Mouse (Mus musculus): ENCODE data around the gene Reep6. TPM values are rescaled to one million over a fixed set of nuclear protein-coding genes. Genes with fewer than 3 reads are reported as not detected.
"Not testable (repeated sequence)": the region's sequence is repeated elsewhere in the genome, so short reads cannot be mapped to it uniquely, and the experiment has no call there.

Gene Reep6
- total and polyA plus RNA-seq, 2 experiments: 112 to 384 TPM

DNA sequence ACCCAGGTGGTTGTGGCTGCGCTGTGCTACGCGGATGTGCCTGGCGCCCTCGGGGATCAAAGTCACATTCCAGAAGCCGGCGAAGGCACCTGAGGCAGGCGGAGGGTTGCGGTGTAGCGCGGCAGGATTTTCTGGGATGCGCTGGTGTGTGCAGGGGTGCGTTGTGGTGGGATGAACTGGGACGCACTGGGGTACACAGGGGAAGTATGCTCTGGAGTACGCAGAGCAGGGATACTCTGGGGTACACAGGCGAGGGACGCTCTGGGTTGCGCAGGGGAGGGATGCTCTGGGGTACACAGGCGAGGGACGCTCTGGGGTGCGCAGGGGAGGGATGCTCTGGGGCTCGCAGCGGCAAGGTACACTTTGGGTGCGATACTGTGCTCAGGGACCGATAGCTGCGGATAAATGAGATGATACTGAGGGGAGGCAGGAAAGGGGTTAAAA is 12.6 kb downstream of the Reep6 start:
- H3K4me1 ChIP-seq (ENCODE audit: control insufficient read depth, insufficient read depth, low read length): peaks cover 11% of the 10 kb centered on the region
- no peak overlapping the region; the same call in 1 of the 2 replicates for H3K4me3 ChIP-seq (ENCODE audit: insufficient read depth, low read depth, low read length)
- H3K79me2 ChIP-seq (ENCODE audit: control insufficient read depth, insufficient read depth, low read length): no peaks in the 10 kb centered on the region
- H3K36me3 ChIP-seq (ENCODE audit: control insufficient read depth, insufficient read depth, low read length): no peaks in the 10 kb centered on the region
- no peak overlapping the region for H3K9ac ChIP-seq (ENCODE audit: low read depth, low read length)
- TF ChIP-seq CTCF (IDR thresholded peaks at IDR 0.05; ENCODE audit: low read depth, low read length) (no peak), POLR2A (IDR thresholded peaks at IDR 0.05; ENCODE audit: extremely low read depth, insufficient read depth, low read length) (no peak)
- 9% methylated on average over 26 of the region's 26 CpGs for WGBS
- no peaks in the 10 kb centered on the region; the same call in 1 of the 2 replicates for H3K27me3 ChIP-seq (ENCODE audit: control insufficient read depth, insufficient read depth, low read length)
- no peak overlapping the region for H3K27ac ChIP-seq (replicated peaks; ENCODE audit: insufficient read depth, low read depth, low read length)
- no peak for DNase-seq (ENCODE audit: extremely low read depth, low read depth, low spot score)

DNA sequence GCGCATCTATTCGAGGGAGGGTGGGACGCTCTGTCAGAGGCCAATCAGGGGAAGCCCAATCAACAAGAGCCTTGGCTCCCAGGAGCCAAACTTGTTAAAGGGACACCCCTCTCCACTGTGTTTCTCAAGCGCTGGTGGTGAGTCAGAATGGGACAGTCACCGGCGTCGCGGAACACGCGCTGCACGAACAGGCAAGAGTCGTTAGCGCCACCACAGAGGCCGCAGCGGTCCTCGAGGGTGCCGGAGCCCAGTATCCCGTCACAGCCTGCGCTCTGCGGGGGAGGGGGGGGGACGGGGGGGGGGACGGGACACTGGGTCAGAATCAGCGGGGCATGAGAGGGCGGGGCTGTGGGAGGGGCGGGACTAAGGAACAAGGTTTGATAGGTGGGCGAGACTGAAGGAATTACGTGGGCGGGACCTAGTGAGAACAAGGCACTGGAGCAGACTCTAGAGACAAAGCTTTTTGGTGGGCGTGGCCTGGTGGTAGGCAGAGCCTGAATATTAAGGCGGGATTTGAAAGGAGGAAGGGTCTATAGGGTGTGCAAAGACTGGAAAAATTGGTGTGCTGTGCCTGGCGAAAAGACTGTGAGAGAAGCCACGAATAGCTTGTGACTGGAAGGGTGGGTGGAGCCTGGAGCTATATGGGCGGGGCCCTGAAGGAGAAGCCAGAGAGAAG is 13.1 kb downstream of the Reep6 start:
- Histone ChIP-seq H3K9ac (ENCODE audit: low read depth, low read length) (peak overlapping the region; percentile 56), H3K79me2 (ENCODE audit: control insufficient read depth, insufficient read depth, low read length) (no peaks in the 10 kb centered on the region), H3K4me3 (ENCODE audit: insufficient read depth, low read depth, low read length) (peak overlapping the region; percentile 46; the same call in 1 of the 2 replicates), H3K27ac (replicated peaks; ENCODE audit: insufficient read depth, low read depth, low read length) (no peak overlapping the region), H3K27me3 (ENCODE audit: control insufficient read depth, insufficient read depth, low read length) (no peaks in the 10 kb centered on the region; the same call in 1 of the 2 replicates), H3K36me3 (ENCODE audit: control insufficient read depth, insufficient read depth, low read length) (no peaks in the 10 kb centered on the region), H3K4me1 (ENCODE audit: control insufficient read depth, insufficient read depth, low read length) (peaks cover 13% of the 10 kb centered on the region)
- DNase-seq (ENCODE audit: extremely low read depth, low read depth, low spot score): peak; percentile 64
- WGBS: 1% methylated on average over 31 of the region's 33 CpGs
- no peak for TF ChIP-seq POLR2A (IDR thresholded peaks at IDR 0.05; ENCODE audit: extremely low read depth, insufficient read depth, low read length)

DNA sequence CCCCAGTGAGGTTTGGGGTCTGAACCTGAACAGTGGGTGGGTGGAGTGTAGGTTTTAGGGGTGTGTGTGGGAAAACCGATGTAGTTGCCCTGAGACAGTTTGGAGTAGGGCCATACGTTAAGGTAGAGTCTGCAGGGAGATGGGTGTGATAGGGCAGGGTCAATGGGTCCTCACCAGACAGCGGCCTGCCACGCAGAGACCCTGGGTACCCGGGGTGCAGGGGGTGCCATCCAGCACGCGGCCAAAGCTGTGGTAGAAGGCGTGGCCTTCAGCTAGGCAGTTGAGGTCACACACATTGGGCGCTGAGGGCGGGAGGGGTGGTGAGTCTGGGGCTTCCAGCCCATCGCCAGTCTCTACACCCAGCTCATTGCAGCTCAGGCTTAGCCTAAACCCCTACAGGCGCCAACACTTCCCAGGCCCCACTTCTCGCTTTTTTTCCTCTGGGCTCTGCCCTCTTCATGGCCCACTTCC is 13.7 kb downstream of the Reep6 start:
- no peaks in the 10 kb centered on the region; the same call in 1 of the 2 replicates for H3K27me3 ChIP-seq (ENCODE audit: control insufficient read depth, insufficient read depth, low read length)

DNA sequence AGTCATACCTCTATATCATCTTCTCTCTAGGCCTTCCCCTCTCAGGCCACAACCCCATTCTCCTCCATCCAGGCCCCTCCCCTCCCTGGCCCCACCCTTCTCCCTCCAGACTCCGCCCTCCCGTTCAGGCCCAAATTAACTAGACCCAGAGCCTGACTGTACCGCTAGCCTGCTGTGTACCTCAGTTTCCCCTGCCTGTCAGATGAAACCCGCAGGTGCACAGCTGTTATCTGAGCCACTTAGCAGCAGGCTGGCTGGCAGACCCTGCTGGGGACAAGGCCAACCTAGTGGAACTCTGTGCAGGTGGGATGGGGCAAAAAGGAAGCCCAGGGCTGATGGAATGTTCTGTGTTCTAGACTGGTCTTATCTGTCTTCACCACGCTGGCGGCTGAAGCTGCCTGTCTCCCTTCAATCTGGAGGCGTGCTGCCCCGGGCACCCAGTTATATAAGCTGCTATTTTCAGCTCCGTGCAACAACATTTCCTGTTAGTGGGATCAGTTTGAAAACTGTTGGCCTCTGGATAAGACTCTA is 14.4 kb downstream of the Reep6 start:
- H3K36me3 ChIP-seq (ENCODE audit: control insufficient read depth, insufficient read depth, low read length): no peaks in the 10 kb centered on the region
- no peaks in the 10 kb centered on the region; the same call in 1 of the 2 replicates for H3K27me3 ChIP-seq (ENCODE audit: control insufficient read depth, insufficient read depth, low read length)
- TF ChIP-seq POLR2A (IDR thresholded peaks at IDR 0.05; ENCODE audit: extremely low read depth, insufficient read depth, low read length): no peak
- no peak for TF ChIP-seq CTCF (IDR thresholded peaks at IDR 0.05; ENCODE audit: low read depth, low read length)
- H3K27ac ChIP-seq (replicated peaks; ENCODE audit: insufficient read depth, low read depth, low read length): no peak overlapping the region
- no peaks in the 10 kb centered on the region for H3K79me2 ChIP-seq (ENCODE audit: control insufficient read depth, insufficient read depth, low read length)
- no peak overlapping the region for H3K4me3 ChIP-seq (ENCODE audit: insufficient read depth, low read depth, low read length)
- no peak for DNase-seq (ENCODE audit: extremely low read depth, low read depth, low spot score)
- no peak overlapping the region for H3K9ac ChIP-seq (ENCODE audit: low read depth, low read length)
- 21% methylated on average over 9 of the region's 9 CpGs for WGBS
- peaks cover 16% of the 10 kb centered on the region for H3K4me1 ChIP-seq (ENCODE audit: control insufficient read depth, insufficient read depth, low read length)

More for the DNA sequence above, 13.7 kb downstream of the Reep6 start:
- Histone ChIP-seq H3K79me2 (ENCODE audit: control insufficient read depth, insufficient read depth, low read length) (no peaks in the 10 kb centered on the region), H3K9ac (ENCODE audit: low read depth, low read length) (no peak overlapping the region), H3K4me1 (ENCODE audit: control insufficient read depth, insufficient read depth, low read length) (peaks cover 16% of the 10 kb centered on the region), H3K4me3 (ENCODE audit: insufficient read depth, low read depth, low read length) (no peak overlapping the region), H3K36me3 (ENCODE audit: control insufficient read depth, insufficient read depth, low read length) (no peaks in the 10 kb centered on the region), H3K27ac (replicated peaks; ENCODE audit: insufficient read depth, low read depth, low read length) (no peak overlapping the region)
- TF ChIP-seq CTCF (IDR thresholded peaks at IDR 0.05; ENCODE audit: low read depth, low read length) (no peak), POLR2A (IDR thresholded peaks at IDR 0.05; ENCODE audit: extremely low read depth, insufficient read depth, low read length) (no peak)
- 48% methylated on average over 13 of the region's 13 CpGs for WGBS
- DNase-seq (ENCODE audit: extremely low read depth, low read depth, low spot score): no peak

DNA sequence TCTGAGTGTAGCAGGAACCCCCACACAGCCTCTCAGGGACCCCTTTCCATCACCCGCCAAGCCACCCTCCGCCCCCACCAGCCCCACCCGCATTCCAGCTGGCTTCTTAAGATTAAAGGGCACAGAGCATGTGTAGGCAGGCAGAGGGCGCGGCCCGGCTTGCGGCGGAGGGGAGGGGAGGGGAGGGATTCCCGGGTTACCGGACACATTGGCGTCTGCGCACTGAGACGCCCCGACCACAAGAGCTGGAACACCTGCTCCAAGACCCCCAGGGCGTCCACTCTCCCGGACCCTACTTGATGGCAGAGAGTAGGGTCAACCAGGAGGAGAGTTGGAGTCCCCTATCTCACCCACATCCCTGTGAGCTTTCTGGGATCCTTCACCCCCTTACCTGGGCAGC is 15.4 kb downstream of the Reep6 start:
- Histone ChIP-seq H3K27ac (replicated peaks; ENCODE audit: insufficient read depth, low read depth, low read length) (no peak overlapping the region), H3K27me3 (ENCODE audit: control insufficient read depth, insufficient read depth, low read length) (no peaks in the 10 kb centered on the region; the same call in 1 of the 2 replicates), H3K4me1 (ENCODE audit: control insufficient read depth, insufficient read depth, low read length) (peaks cover 16% of the 10 kb centered on the region), H3K4me3 (ENCODE audit: insufficient read depth, low read depth, low read length) (no peak overlapping the region), H3K79me2 (ENCODE audit: control insufficient read depth, insufficient read depth, low read length) (no peaks in the 10 kb centered on the region), H3K36me3 (ENCODE audit: control insufficient read depth, insufficient read depth, low read length) (no peaks in the 10 kb centered on the region), H3K9ac (ENCODE audit: low read depth, low read length) (no peak overlapping the region)
- TF ChIP-seq CTCF (IDR thresholded peaks at IDR 0.05; ENCODE audit: low read depth, low read length) (no peak), POLR2A (IDR thresholded peaks at IDR 0.05; ENCODE audit: extremely low read depth, insufficient read depth, low read length) (no peak)
- WGBS: 23% methylated on average over 16 of the region's 16 CpGs
- no peak for DNase-seq (ENCODE audit: extremely low read depth, low read depth, low spot score)

DNA sequence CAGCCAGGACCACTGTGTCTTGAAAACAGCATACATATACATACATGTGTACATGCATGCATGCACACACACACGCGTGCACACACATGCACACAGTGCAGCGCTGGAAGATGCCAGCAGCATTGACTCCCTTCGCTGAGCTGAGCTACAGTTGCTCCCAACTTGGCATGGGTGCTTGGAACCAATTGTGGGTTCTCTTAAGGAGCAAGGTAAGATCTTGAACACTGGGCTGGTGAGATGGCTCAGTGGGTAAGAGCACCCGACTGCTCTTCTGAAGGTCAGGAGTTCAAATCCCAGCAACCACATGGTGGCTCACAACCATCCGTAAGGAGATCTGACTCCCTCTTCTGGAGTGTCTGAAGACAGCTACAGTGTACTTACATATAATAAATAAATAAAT is 16.2 kb downstream of the Reep6 start:
- H3K4me3 ChIP-seq (ENCODE audit: insufficient read depth, low read depth, low read length); H3K27me3 ChIP-seq (ENCODE audit: control insufficient read depth, insufficient read depth, low read length): not testable (repeated sequence)

More for the DNA sequence above, 16.2 kb downstream of the Reep6 start:
- 86% methylated on average over 6 of the region's 6 CpGs for WGBS
- DNase-seq (ENCODE audit: extremely low read depth, low read depth, low spot score); H3K79me2 ChIP-seq (ENCODE audit: control insufficient read depth, insufficient read depth, low read length); H3K36me3 ChIP-seq (ENCODE audit: control insufficient read depth, insufficient read depth, low read length); H3K27ac ChIP-seq (replicated peaks; ENCODE audit: insufficient read depth, low read depth, low read length); H3K9ac ChIP-seq (ENCODE audit: low read depth, low read length): not testable (repeated sequence)
- peaks cover 20% of the 10 kb centered on the region for H3K4me1 ChIP-seq (ENCODE audit: control insufficient read depth, insufficient read depth, low read length)

All from liver, adult 2 months (tissue).